27 mouse cellular contexts compared by ENCODE assay signal in genomic region chr7:80512408-80513085, GRCm38 (mm10). TPM values are rescaled to one million over a fixed set of nuclear protein-coding genes. Genes with fewer than 3 reads are reported as not detected.
A peak's percentile ranks its signal among the peaks of the same experiment; 100 is the strongest.
DNase-seq lines count a peak whose midpoint lies in the region; ATAC-seq and TF ChIP-seq lines count a peak whose summit lies in the region.
"Had no signal": no experiment of that assay in that cellular context is flagged by ENCODE, and none has a peak within 500 bp of the region (broad histone marks: within the 10 kb centered on the region; RNA-seq: fewer than 3 reads in every experiment).

No protein-coding gene starts in this region.

- WGBS in forebrain, postnatal 0 days: 65% methylated on average over 16 of the region's 16 CpGs
- WGBS in forebrain, embryonic 16.5 days: 70% methylated on average over 15 of the region's 16 CpGs
- 71% methylated on average over 16 of the region's 16 CpGs for WGBS in midbrain, embryonic 14.5 days
- 84% methylated on average over 16 of the region's 16 CpGs for WGBS in midbrain, embryonic 11.5 days

- H3K9ac ChIP-seq in forebrain, postnatal 0 days: no peak overlapping the region
- no peak overlapping the region for H3K9ac ChIP-seq in forebrain, embryonic 16.5 days (replicated peaks; ENCODE audit: low read depth, low read length)
- H3K9ac ChIP-seq in midbrain, embryonic 14.5 days (replicated peaks; ENCODE audit: low read length): no peak overlapping the region
- no peak overlapping the region for H3K9ac ChIP-seq in midbrain, embryonic 11.5 days (ENCODE audit: low read length)
- H3K9ac ChIP-seq: hindbrain, embryonic 13.5 days; limb, embryonic 13.5 days; lung, embryonic 15.5 days; neural tube, embryonic 15.5 days had no signal

- ATAC-seq in forebrain, postnatal 0 days: peak; percentile 45; the same call in 1 of the 2 replicates
- ATAC-seq in forebrain, embryonic 16.5 days: no peak
- no peak for ATAC-seq in midbrain, embryonic 14.5 days (ENCODE audit: low FRiP score, low TSS enrichment)
- no peak for ATAC-seq in midbrain, embryonic 11.5 days (ENCODE audit: low FRiP score)
- peak; percentile 55; the same call in 1 of the 2 replicates for ATAC-seq in erythroblast, adult 5-6 weeks (replicated peaks; ENCODE audit: low FRiP score, poor library complexity, severe bottlenecking)
- ATAC-seq: CD4-positive, CD25-positive, alpha-beta regulatory T cell, adult 4 months; inflammation-experienced regulatory T-cells, adult 6 months had no signal

- H3K9me3 ChIP-seq in forebrain, postnatal 0 days (ENCODE audit: low read length): no peaks in the 10 kb centered on the region
- H3K9me3 ChIP-seq in forebrain, embryonic 16.5 days (ENCODE audit: control insufficient read depth, low read length): no peaks in the 10 kb centered on the region
- H3K9me3 ChIP-seq in midbrain, embryonic 14.5 days (ENCODE audit: control insufficient read depth, low read length): no peaks in the 10 kb centered on the region
- no peaks in the 10 kb centered on the region for H3K9me3 ChIP-seq in midbrain, embryonic 11.5 days (ENCODE audit: control insufficient read depth, low read length)
- H3K9me3 ChIP-seq: hindbrain, embryonic 13.5 days; limb, embryonic 13.5 days; lung, embryonic 15.5 days; neural tube, embryonic 15.5 days had no signal

- H3K4me2 ChIP-seq in forebrain, postnatal 0 days (ENCODE audit: low read depth): no peak overlapping the region
- H3K4me2 ChIP-seq in forebrain, embryonic 16.5 days (ENCODE audit: low read length): no peak overlapping the region
- no peak overlapping the region for H3K4me2 ChIP-seq in midbrain, embryonic 14.5 days (ENCODE audit: low read length)
- H3K4me2 ChIP-seq in midbrain, embryonic 11.5 days: no peak overlapping the region
- H3K4me2 ChIP-seq: heart, embryonic 11.5 days; hindbrain, embryonic 13.5 days; limb, embryonic 13.5 days; liver, embryonic 11.5 days; lung, embryonic 15.5 days; neural tube, embryonic 15.5 days had no signal

- TF ChIP-seq CTCF in forebrain, postnatal 0 days (IDR thresholded peaks at IDR 0.05; ENCODE audit: low read depth): no peak

- no peaks in the 10 kb centered on the region for H3K4me1 ChIP-seq in forebrain, postnatal 0 days (ENCODE audit: insufficient read depth)
- H3K4me1 ChIP-seq in forebrain, embryonic 16.5 days (replicated peaks; ENCODE audit: control insufficient read depth, insufficient read depth, low read length): no peaks in the 10 kb centered on the region
- no peaks in the 10 kb centered on the region for H3K4me1 ChIP-seq in midbrain, embryonic 14.5 days (ENCODE audit: control insufficient read depth, insufficient read depth, low read length)
- H3K4me1 ChIP-seq in midbrain, embryonic 11.5 days (ENCODE audit: control insufficient read depth, insufficient read depth, low read length): no peaks in the 10 kb centered on the region
- H3K4me1 ChIP-seq: hindbrain, embryonic 13.5 days; lung, embryonic 15.5 days; neural tube, embryonic 15.5 days had no signal

- no peak overlapping the region for H3K4me3 ChIP-seq in forebrain, postnatal 0 days (ENCODE audit: low read depth, low read length)
- no peak overlapping the region for H3K4me3 ChIP-seq in forebrain, embryonic 16.5 days (replicated peaks; ENCODE audit: low read length)
- no peak overlapping the region for H3K4me3 ChIP-seq in midbrain, embryonic 14.5 days (replicated peaks; ENCODE audit: low read depth, low read length)
- H3K4me3 ChIP-seq in midbrain, embryonic 11.5 days (ENCODE audit: low read depth, low read length): no peak overlapping the region
- H3K4me3 ChIP-seq: hindbrain, embryonic 13.5 days; left cerebral cortex, adult 2 months; limb, embryonic 13.5 days; lung, embryonic 15.5 days; neural tube, embryonic 15.5 days had no signal

- H3K27ac ChIP-seq in forebrain, postnatal 0 days (ENCODE audit: low read depth, low read length): peak overlapping the region; percentile 21; the same call in 1 of the 2 replicates
- no peak overlapping the region for H3K27ac ChIP-seq in forebrain, embryonic 16.5 days (ENCODE audit: low read length)
- H3K27ac ChIP-seq in midbrain, embryonic 14.5 days (replicated peaks; ENCODE audit: low read depth, low read length): 0 out of 2 replicates have a peak overlapping the region, but pooled peaks have one; percentile 13
- no peak overlapping the region for H3K27ac ChIP-seq in midbrain, embryonic 11.5 days (ENCODE audit: low read depth, low read length)
- H3K27ac ChIP-seq: hindbrain, embryonic 13.5 days; left cerebral cortex, adult 2 months; limb, embryonic 13.5 days; lung, embryonic 15.5 days; neural tube, embryonic 15.5 days had no signal

- peaks cover 21% of the 10 kb centered on the region for H3K36me3 ChIP-seq in forebrain, postnatal 0 days (ENCODE audit: insufficient read depth)
- peaks cover 5% of the 10 kb centered on the region; the same call in 1 of the 2 replicates for H3K36me3 ChIP-seq in forebrain, embryonic 16.5 days (ENCODE audit: control insufficient read depth, insufficient read depth)
- peaks cover 19% of the 10 kb centered on the region for H3K36me3 ChIP-seq in midbrain, embryonic 14.5 days (ENCODE audit: control insufficient read depth, insufficient read depth, low read length)
- peaks cover 7% of the 10 kb centered on the region; the same call in 1 of the 2 replicates for H3K36me3 ChIP-seq in midbrain, embryonic 11.5 days (ENCODE audit: control insufficient read depth, insufficient read depth, low read length)

- no peaks in the 10 kb centered on the region for H3K27me3 ChIP-seq in forebrain, postnatal 0 days (ENCODE audit: insufficient read depth, low read length)
- no peaks in the 10 kb centered on the region for H3K27me3 ChIP-seq in forebrain, embryonic 16.5 days (replicated peaks; ENCODE audit: control insufficient read depth, insufficient read depth, low read length)
- no peaks in the 10 kb centered on the region for H3K27me3 ChIP-seq in midbrain, embryonic 14.5 days (ENCODE audit: control insufficient read depth, insufficient read depth, low read length)
- no peaks in the 10 kb centered on the region for H3K27me3 ChIP-seq in midbrain, embryonic 11.5 days (ENCODE audit: control insufficient read depth, insufficient read depth, low read length)
- H3K27me3 ChIP-seq: hindbrain, embryonic 13.5 days; limb, embryonic 13.5 days; lung, embryonic 15.5 days; neural tube, embryonic 15.5 days had no signal

- DNase-seq in forebrain, postnatal 0 days: peak; percentile 11
- DNase-seq in midbrain, embryonic 14.5 days: peak; percentile 48
- no peak for DNase-seq in midbrain, embryonic 11.5 days (ENCODE audit: low spot score, missing footprints)
- peak; percentile 38 for DNase-seq in 416B (ENCODE audit: low read depth)
- no peak for DNase-seq in lung, postnatal 25 days (ENCODE audit: low spot score)
- DNase-seq in cerebellum, adult 9-10 months: no peak
- DNase-seq: adrenal gland, postnatal 14 days; cerebellum, adult 18-20 months; cerebellum, postnatal 14 days; gastrocnemius, postnatal 14 days; heart, postnatal 4 days; kidney, adult 11 months; kidney, postnatal 14 days; lung, postnatal 36 days; spleen, adult 18-20 months; thymus, postnatal 14 days had no signal

RNA-seq across cellular contexts. Expression of gene Blm, which starts 22.4 kb away (rescaled TPM):
- 7.1 and 10.4 TPM in 2 replicates for total RNA-seq in forebrain, postnatal 0 days (2014; rRNA removed)
- polyA plus RNA-seq in forebrain, postnatal 0 days (2015; fragmentation: Nextera tagmentation; extraction: Ambion mirVana): 3.1 and 5.5 TPM in 2 replicates
- 13.5 and 14.8 TPM in 2 replicates for polyA plus RNA-seq in forebrain, embryonic 16.5 days (2015; fragmentation: Nextera tagmentation; extraction: Ambion mirVana)
- polyA plus RNA-seq in midbrain, embryonic 14.5 days (2014; fragmentation: Nextera tagmentation; extraction: Ambion mirVana): 7.5 and 12.9 TPM in 2 replicates
- polyA plus RNA-seq in midbrain, embryonic 11.5 days (2014; fragmentation: Nextera tagmentation; extraction: Ambion mirVana): 38.1 and 43.9 TPM in 2 replicates
- total RNA-seq in erythroblast, adult 5-6 weeks (2015; ENCODE audit: low replicate concordance): 53.5 and 82.0 TPM in 2 replicates
- 52.8 and 54.9 TPM in 2 replicates for total RNA-seq in erythroblast, adult 5-6 weeks (2017; ENCODE audit: low replicate concordance)

Comparison
In these comparisons a context has a peak if more than half of its experiments do, and no peak if none do; other contexts are left out.
1. ATAC-seq: peak in forebrain, postnatal 0 days (single experiment) and erythroblast, adult 5-6 weeks (single experiment); none in forebrain, embryonic 16.5 days (single experiment), midbrain, embryonic 14.5 days (single experiment) and midbrain, embryonic 11.5 days (single experiment).
2. DNase-seq: peak in forebrain, postnatal 0 days (single experiment), midbrain, embryonic 14.5 days (single experiment) and 416B (single experiment); none in midbrain, embryonic 11.5 days (single experiment), lung, postnatal 25 days (single experiment) and cerebellum, adult 9-10 months (single experiment).
3. H3K27ac ChIP-seq: peak in forebrain, postnatal 0 days (single experiment) and midbrain, embryonic 14.5 days (single experiment); none in forebrain, embryonic 16.5 days (single experiment) and midbrain, embryonic 11.5 days (single experiment).